22 mouse cellular contexts compared by ENCODE assay signal in the genomic region with DNA sequence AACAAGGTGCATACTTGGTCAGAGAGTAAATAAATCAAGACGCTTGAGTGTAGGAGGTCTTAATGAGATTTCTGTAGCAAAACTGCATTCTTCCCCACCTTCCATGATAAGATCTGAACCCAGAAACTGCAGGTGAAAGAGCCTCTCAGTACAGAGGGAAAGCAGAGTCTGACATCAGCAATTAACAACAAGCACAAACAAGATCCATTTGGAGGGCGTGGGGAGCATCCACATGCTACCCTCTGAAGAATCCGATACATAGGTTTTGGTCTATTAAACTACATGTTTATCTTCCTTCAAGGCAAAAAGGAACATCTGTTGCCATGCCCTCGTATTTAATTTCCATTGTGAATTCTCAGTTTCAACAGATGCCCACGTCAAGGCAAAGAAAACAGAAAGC.
"Had no signal": no experiment of that assay in that cellular context is flagged by ENCODE, and none has a peak within 500 bp of the region (broad histone marks: within the 10 kb centered on the region; RNA-seq: fewer than 3 reads in every experiment).

No protein-coding gene starts in this region.

- H3K27ac ChIP-seq: heart, embryonic 10.5 days; hindbrain, embryonic 13.5 days; hindbrain, embryonic 15.5 days; hindbrain, postnatal 0 days; limb, embryonic 13.5 days; limb, embryonic 15.5 days; liver, embryonic 12.5 days; liver, embryonic 14.5 days had no signal

- H3K4me1 ChIP-seq: heart, embryonic 10.5 days; hindbrain, embryonic 13.5 days; hindbrain, embryonic 15.5 days; limb, embryonic 13.5 days; limb, embryonic 15.5 days; liver, embryonic 12.5 days had no signal

- H3K4me2 ChIP-seq: heart, embryonic 12.5 days; hindbrain, embryonic 13.5 days; hindbrain, embryonic 15.5 days; limb, embryonic 13.5 days; limb, embryonic 15.5 days; liver, embryonic 12.5 days had no signal

- H3K9ac ChIP-seq: forebrain, postnatal 0 days; heart, embryonic 12.5 days; hindbrain, embryonic 13.5 days; hindbrain, embryonic 15.5 days; limb, embryonic 13.5 days; limb, embryonic 15.5 days; liver, embryonic 12.5 days; liver, embryonic 14.5 days had no signal

- DNase-seq: forebrain, postnatal 0 days; gastrocnemius, postnatal 14 days; gastrocnemius, postnatal 36 days; heart, adult 18-20 months; heart, postnatal 10 days; heart, postnatal 36 days; kidney, adult 11 months; kidney, postnatal 10 days; kidney, postnatal 25 days; layer of hippocampus, adult 9-11 months; layer of hippocampus, postnatal 36 days; left cerebral cortex, postnatal 4 days had no signal

- H3K9me3 ChIP-seq: heart, embryonic 10.5 days; heart, embryonic 12.5 days; hindbrain, embryonic 13.5 days; hindbrain, embryonic 15.5 days; limb, embryonic 13.5 days; limb, embryonic 15.5 days; liver, embryonic 12.5 days had no signal

- H3K36me3 ChIP-seq: heart, embryonic 10.5 days; heart, embryonic 12.5 days; hindbrain, embryonic 13.5 days; hindbrain, embryonic 15.5 days; limb, embryonic 13.5 days; limb, embryonic 15.5 days; liver, embryonic 12.5 days had no signal

- H3K27me3 ChIP-seq: heart, embryonic 12.5 days; hindbrain, embryonic 13.5 days; hindbrain, embryonic 15.5 days; limb, embryonic 13.5 days; limb, embryonic 15.5 days; liver, embryonic 12.5 days had no signal

- H3K4me3 ChIP-seq: heart, embryonic 10.5 days; heart, embryonic 12.5 days; hindbrain, embryonic 13.5 days; hindbrain, embryonic 15.5 days; limb, embryonic 13.5 days; limb, embryonic 15.5 days; liver, embryonic 12.5 days had no signal

- ATAC-seq: forebrain, postnatal 0 days; hindbrain, postnatal 0 days; intestine, embryonic 16.5 days; liver, embryonic 12.5 days had no signal
